Mouse (Mus musculus): ENCODE measurements at regions not wholly inside any gene's neighbourhood (a gene's known extent, or its start where the extent isn't known, plus 50 kb on each side); places are given as distances from the start of the nearest gene placed in this dataset.
"Not testable (repeated sequence)": the region's sequence is repeated elsewhere in the genome, so short reads cannot be mapped to it uniquely, and the experiment has no call there.

DNA sequence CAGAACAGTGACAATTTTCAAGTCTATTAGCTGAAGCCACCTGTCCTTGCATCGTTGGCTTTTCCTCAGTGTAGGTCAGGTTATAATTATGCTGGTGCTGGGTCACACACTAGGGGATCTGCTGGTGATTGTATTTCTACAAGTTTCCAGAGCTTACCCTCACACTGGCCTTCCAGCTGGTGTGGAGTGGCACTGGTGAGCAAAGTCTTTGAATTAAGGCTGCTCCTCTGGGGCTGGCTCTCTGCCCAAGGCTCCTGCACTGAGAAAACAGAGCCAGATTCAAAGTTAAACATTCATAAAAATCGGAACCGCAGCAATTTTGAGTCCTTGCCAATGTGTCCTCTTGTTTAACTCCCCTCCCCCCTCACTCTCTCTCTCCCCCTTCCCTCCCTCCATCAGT, 75.7 kb upstream of the Creb5 start:
- Histone ChIP-seq H3K9ac (ENCODE audit: low read length) (no peak overlapping the region), H3K4me1 (ENCODE audit: control insufficient read depth, insufficient read depth, low read length) (peaks cover 3% of the 10 kb centered on the region; the same call in 1 of the 2 replicates), H3K27ac (ENCODE audit: low read length) (no peak overlapping the region), H3K27me3 (ENCODE audit: control insufficient read depth, insufficient read depth, low read length) (no peaks in the 10 kb centered on the region; the same call in 1 of the 2 replicates), H3K4me2 (ENCODE audit: low read depth, low read length) (no peak overlapping the region), H3K36me3 (ENCODE audit: control insufficient read depth, insufficient read depth) (no peaks in the 10 kb centered on the region), H3K9me3 (replicated peaks; ENCODE audit: control insufficient read depth, low read length) (no peaks in the 10 kb centered on the region), H3K4me3 (ENCODE audit: low read length) (no peak overlapping the region)
- ATAC-seq (replicated peaks; ENCODE audit: extremely low read depth, insufficient read depth, low FRiP score) = no peak
- 33% methylated on average over 3 of the region's 3 CpGs for WGBS

- Histone ChIP-seq H3K27ac (ENCODE audit: low read length) (no peak overlapping the region), H3K4me1 (ENCODE audit: control insufficient read depth, insufficient read depth, low read length) (peaks cover 3% of the 10 kb centered on the region; the same call in 1 of the 2 replicates), H3K36me3 (ENCODE audit: control insufficient read depth, insufficient read depth) (no peaks in the 10 kb centered on the region), H3K27me3 (ENCODE audit: control insufficient read depth, insufficient read depth, low read length) (no peaks in the 10 kb centered on the region; the same call in 1 of the 2 replicates), H3K9ac (ENCODE audit: low read length) (no peak overlapping the region), H3K9me3 (replicated peaks; ENCODE audit: control insufficient read depth, low read length) (no peaks in the 10 kb centered on the region), H3K4me2 (ENCODE audit: low read depth, low read length) (no peak overlapping the region), H3K4me3 (ENCODE audit: low read length) (no peak overlapping the region)
- 43% methylated on average over 6 of the region's 6 CpGs for WGBS
- no peak for ATAC-seq (replicated peaks; ENCODE audit: extremely low read depth, insufficient read depth, low FRiP score)
These were observed 77.7 kb upstream of the Creb5 start for GRCm38 (mm10) chr6:53209398-53209797.

DNA sequence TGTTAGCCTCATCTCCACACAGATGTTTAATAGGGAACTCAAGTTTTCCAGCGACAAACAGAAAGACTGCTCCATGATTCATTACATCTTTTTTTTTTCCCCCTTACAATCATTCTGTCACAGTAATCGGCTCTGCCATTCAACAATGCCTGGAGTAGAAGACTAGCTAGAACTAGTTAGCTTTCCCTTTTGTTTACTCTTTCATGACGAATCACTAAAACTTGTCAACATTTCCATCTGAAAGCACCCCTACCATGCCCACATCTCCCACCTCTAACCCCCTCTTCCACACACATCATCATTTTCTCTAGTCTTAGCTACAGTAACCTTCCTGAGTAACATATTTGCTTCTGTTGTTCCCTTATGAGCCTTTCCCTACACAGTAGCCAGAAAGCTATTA, 78.6 kb upstream of the Creb5 start:
- H3K4me2 ChIP-seq (ENCODE audit: low read depth, low read length) = no peak overlapping the region
- WGBS = 57% methylated on average over 3 of the region's 3 CpGs

GRCm38 (mm10) chr6:53207781-53208180, 79.3 kb upstream of the Creb5 start:
- no peaks in the 10 kb centered on the region for H3K9me3 ChIP-seq (replicated peaks; ENCODE audit: control insufficient read depth, low read length)
- no peaks in the 10 kb centered on the region for H3K36me3 ChIP-seq (ENCODE audit: control insufficient read depth, insufficient read depth)
- no peak for ATAC-seq (replicated peaks; ENCODE audit: extremely low read depth, insufficient read depth, low FRiP score)
- no peaks in the 10 kb centered on the region; the same call in 1 of the 2 replicates for H3K27me3 ChIP-seq (ENCODE audit: control insufficient read depth, insufficient read depth, low read length)
- no peak overlapping the region for H3K4me3 ChIP-seq (ENCODE audit: low read length)
- H3K27ac ChIP-seq (ENCODE audit: low read length) = no peak overlapping the region
- H3K9ac ChIP-seq (ENCODE audit: low read length) = no peak overlapping the region
- H3K4me1 ChIP-seq (ENCODE audit: control insufficient read depth, insufficient read depth, low read length) = peaks cover 3% of the 10 kb centered on the region; the same call in 1 of the 2 replicates
- H3K4me2 ChIP-seq (ENCODE audit: low read depth, low read length) = no peak overlapping the region
- 64% methylated on average over 5 of the region's 5 CpGs for WGBS

More for the DNA sequence above, 78.6 kb upstream of the Creb5 start:
- H3K4me1 ChIP-seq (ENCODE audit: control insufficient read depth, insufficient read depth, low read length) = peaks cover 3% of the 10 kb centered on the region; the same call in 1 of the 2 replicates
- no peaks in the 10 kb centered on the region; the same call in 1 of the 2 replicates for H3K27me3 ChIP-seq (ENCODE audit: control insufficient read depth, insufficient read depth, low read length)
- H3K36me3 ChIP-seq (ENCODE audit: control insufficient read depth, insufficient read depth) = no peaks in the 10 kb centered on the region
- no peak overlapping the region for H3K4me3 ChIP-seq (ENCODE audit: low read length)
- no peak overlapping the region for H3K27ac ChIP-seq (ENCODE audit: low read length)
- H3K9me3 ChIP-seq (replicated peaks; ENCODE audit: control insufficient read depth, low read length) = no peaks in the 10 kb centered on the region
- no peak for ATAC-seq (replicated peaks; ENCODE audit: extremely low read depth, insufficient read depth, low FRiP score)
- no peak overlapping the region for H3K9ac ChIP-seq (ENCODE audit: low read length)

GRCm38 (mm10) chr6:53207361-53207760, 79.7 kb upstream of the Creb5 start:
- Histone ChIP-seq H3K9me3 (replicated peaks; ENCODE audit: control insufficient read depth, low read length) (no peaks in the 10 kb centered on the region), H3K4me1 (ENCODE audit: control insufficient read depth, insufficient read depth, low read length) (peaks cover 3% of the 10 kb centered on the region; the same call in 1 of the 2 replicates), H3K4me2 (ENCODE audit: low read depth, low read length) (no peak overlapping the region), H3K9ac (ENCODE audit: low read length) (no peak overlapping the region), H3K4me3 (ENCODE audit: low read length) (no peak overlapping the region), H3K36me3 (ENCODE audit: control insufficient read depth, insufficient read depth) (no peaks in the 10 kb centered on the region), H3K27ac (ENCODE audit: low read length) (no peak overlapping the region), H3K27me3 (ENCODE audit: control insufficient read depth, insufficient read depth, low read length) (no peaks in the 10 kb centered on the region; the same call in 1 of the 2 replicates)
- ATAC-seq (replicated peaks; ENCODE audit: extremely low read depth, insufficient read depth, low FRiP score) = no peak
- WGBS = 51% methylated on average over 2 of the region's 2 CpGs

DNA sequence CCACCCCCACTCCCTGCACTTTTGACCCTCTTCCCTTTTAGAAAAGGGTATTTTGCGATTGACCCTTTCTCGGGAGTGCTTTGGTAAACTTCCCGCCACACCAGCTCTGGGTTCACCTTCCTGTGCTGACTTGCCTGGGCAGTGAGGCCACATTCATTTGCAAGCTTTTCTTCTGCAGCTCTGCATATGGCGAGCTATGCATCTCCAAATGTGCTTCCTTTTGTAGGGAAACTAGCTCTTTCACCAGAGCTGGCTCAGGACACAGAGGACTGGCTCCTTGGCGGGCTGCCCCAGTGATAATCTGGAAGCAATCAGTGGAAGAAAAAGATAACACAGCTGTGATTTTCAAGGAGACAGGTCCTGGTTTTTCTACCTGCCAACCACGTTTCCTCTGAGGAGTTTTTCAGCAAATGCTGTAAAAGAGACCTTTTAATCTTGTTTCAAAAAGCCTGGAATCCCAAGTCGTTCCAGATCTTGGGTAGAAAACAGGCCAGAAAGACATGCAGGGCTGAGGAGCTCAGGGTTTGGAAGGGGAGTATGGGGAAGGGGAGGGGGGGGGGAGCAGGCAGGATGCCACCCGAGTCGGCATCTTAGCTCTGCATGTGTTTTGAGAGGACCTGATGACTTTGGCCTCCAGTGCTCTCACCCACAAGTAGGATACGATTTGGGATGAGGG, 85.7 kb upstream of the Creb5 start:
- no peak overlapping the region for H3K27ac ChIP-seq (ENCODE audit: low read length)
- 27% methylated on average over 10 of the region's 10 CpGs for WGBS

DNA sequence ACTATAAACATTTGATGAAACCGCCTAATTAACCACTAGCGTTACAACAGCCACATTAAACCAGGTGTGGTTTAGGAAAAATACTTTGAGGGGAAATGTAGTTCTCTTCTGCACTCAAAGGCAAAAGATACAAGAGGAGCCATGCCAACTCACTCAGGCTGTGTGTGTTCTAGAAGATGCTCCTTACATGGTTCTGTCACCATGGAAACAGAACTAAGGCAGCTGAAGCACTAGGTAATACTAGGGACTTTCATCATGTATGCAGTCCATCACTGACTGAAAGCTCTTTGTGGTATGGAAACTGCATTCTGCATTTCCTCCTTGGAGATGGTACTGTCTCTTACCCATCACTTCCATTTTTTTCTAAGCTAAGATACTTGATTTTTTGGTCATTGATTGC, 87.6 kb upstream of the Creb5 start:
- Histone ChIP-seq H3K4me1 (ENCODE audit: control insufficient read depth, insufficient read depth, low read length) (peaks cover 5% of the 10 kb centered on the region; the same call in 1 of the 2 replicates), H3K4me2 (ENCODE audit: low read depth, low read length) (no peak overlapping the region), H3K36me3 (ENCODE audit: control insufficient read depth, insufficient read depth) (no peaks in the 10 kb centered on the region), H3K27ac (ENCODE audit: low read length) (no peak overlapping the region), H3K27me3 (ENCODE audit: control insufficient read depth, insufficient read depth, low read length) (no peaks in the 10 kb centered on the region), H3K4me3 (ENCODE audit: low read length) (no peak overlapping the region), H3K9ac (ENCODE audit: low read length) (no peak overlapping the region), H3K9me3 (replicated peaks; ENCODE audit: control insufficient read depth, low read length) (no peaks in the 10 kb centered on the region)
- 92% methylated on average over 2 of the region's 2 CpGs for WGBS
- no peak for ATAC-seq (replicated peaks; ENCODE audit: extremely low read depth, insufficient read depth, low FRiP score)

More for the DNA sequence above, 85.7 kb upstream of the Creb5 start:
- Histone ChIP-seq H3K9me3 (replicated peaks; ENCODE audit: control insufficient read depth, low read length) (no peaks in the 10 kb centered on the region), H3K27me3 (ENCODE audit: control insufficient read depth, insufficient read depth, low read length) (no peaks in the 10 kb centered on the region), H3K4me3 (ENCODE audit: low read length) (no peak overlapping the region), H3K36me3 (ENCODE audit: control insufficient read depth, insufficient read depth) (no peaks in the 10 kb centered on the region), H3K4me1 (ENCODE audit: control insufficient read depth, insufficient read depth, low read length) (peaks cover 5% of the 10 kb centered on the region; the same call in 1 of the 2 replicates), H3K9ac (ENCODE audit: low read length) (no peak overlapping the region), H3K4me2 (ENCODE audit: low read depth, low read length) (no peak overlapping the region)
- ATAC-seq (replicated peaks; ENCODE audit: extremely low read depth, insufficient read depth, low FRiP score) = no peak

DNA sequence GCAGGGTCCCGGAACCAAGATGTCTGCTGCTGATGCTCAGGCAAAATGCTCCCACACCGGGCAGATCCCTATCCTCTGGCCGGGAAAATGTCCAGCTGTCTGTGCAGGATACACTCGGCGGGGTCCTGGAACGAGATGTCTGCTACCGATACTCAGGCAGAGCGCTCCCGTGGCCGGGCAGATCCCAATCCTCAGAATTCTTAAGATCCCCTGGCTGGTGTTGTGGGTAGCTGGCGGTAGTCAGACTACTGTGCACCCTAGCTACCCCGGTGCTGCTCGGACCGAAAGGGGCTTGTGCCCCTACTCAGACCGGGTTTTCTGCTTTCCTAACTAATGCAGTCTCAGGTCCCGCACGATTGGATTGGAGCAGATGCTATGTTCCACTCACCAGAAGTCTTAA, 104.9 kb upstream of the Creb5 start:
- H3K4me1 ChIP-seq (ENCODE audit: control insufficient read depth, insufficient read depth, low read length); ATAC-seq (replicated peaks; ENCODE audit: extremely low read depth, insufficient read depth, low FRiP score); H3K4me2 ChIP-seq (ENCODE audit: low read depth, low read length); H3K9ac ChIP-seq (ENCODE audit: low read length); H3K27ac ChIP-seq (ENCODE audit: low read length); H3K27me3 ChIP-seq (ENCODE audit: control insufficient read depth, insufficient read depth, low read length); H3K4me3 ChIP-seq (ENCODE audit: low read length); H3K36me3 ChIP-seq (ENCODE audit: control insufficient read depth, insufficient read depth); H3K9me3 ChIP-seq (replicated peaks; ENCODE audit: control insufficient read depth, low read length): not testable (repeated sequence)
- WGBS = 87% methylated on average over 17 of the region's 17 CpGs

DNA sequence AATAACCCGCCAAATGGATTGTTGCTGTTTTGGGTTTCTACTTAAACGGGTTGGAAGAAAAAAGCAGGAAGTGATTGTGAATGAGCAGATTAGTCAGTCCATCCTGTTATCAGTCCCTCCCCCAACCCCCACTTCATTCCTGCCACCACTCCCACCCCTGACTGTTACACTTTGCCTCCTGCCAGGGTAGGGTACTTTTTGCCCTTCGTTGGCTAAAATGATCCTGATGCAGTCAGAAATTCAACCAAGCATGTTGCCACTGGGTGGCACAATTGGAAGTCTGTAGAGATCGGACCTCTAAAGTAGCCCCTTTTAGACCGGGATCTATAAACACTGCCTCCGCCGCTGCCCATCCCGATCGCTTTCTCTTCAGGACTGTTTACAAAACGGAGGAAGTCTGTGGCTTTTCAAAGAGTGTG, 96.0 kb upstream of the Jazf1 start:
- Histone ChIP-seq H3K4me2 (ENCODE audit: low read depth, low read length) (peak overlapping the region; percentile 56), H3K27me3 (ENCODE audit: control insufficient read depth, insufficient read depth, low read length) (no peaks in the 10 kb centered on the region), H3K27ac (ENCODE audit: low read length) (no peak overlapping the region), H3K4me1 (ENCODE audit: control insufficient read depth, insufficient read depth, low read length) (no peaks in the 10 kb centered on the region), H3K9ac (ENCODE audit: low read length) (peak overlapping the region; percentile 47), H3K9me3 (replicated peaks; ENCODE audit: control insufficient read depth, low read length) (peaks cover 2% of the 10 kb centered on the region; the same call in 1 of the 2 replicates), H3K36me3 (ENCODE audit: control insufficient read depth, insufficient read depth) (no peaks in the 10 kb centered on the region), H3K4me3 (ENCODE audit: low read length) (peak overlapping the region; percentile 35)
- ATAC-seq (replicated peaks; ENCODE audit: extremely low read depth, insufficient read depth, low FRiP score) = no peak
- WGBS = 6% methylated on average over 10 of the region's 10 CpGs

Data from heart, embryonic 16.5 days (tissue).